Mouse (Mus musculus) MEL (cell line): ENCODE measurements around the gene Lnx2. TPM values are rescaled to one million over a fixed set of nuclear protein-coding genes. Genes with fewer than 3 reads are reported as not detected.

Source experiments
- DNase-seq: peaks from one replicate; pipeline ENCODE4 v3.0.0; 2011; ENCODE audit warnings: low read depth, low spot score
- H3K27ac ChIP-seq: 2 replicates; pipeline ENCODE4 v1.5.1; 2012; ENCODE audit warnings: low read depth, mild to moderate bottlenecking, control low read depth, low read length, moderate library complexity; ENCODE audit not compliant: control insufficient read depth
- H3K27me3 ChIP-seq, 2 experiments: fragments of 150-350 bp in 1 of 2; sonication (generic) in 1 of 2; 2 replicates each; pipeline ENCODE4 v1.6.1; 2012; ENCODE audit warnings: low read length in 2 of 2, mild to moderate bottlenecking in 2 of 2, improper control_type of control experiment in 1 of 2, moderate library complexity in 1 of 2; ENCODE audit not compliant: insufficient read depth in 2 of 2, control insufficient read depth in 1 of 2
- H3K36me3 ChIP-seq, 2 experiments: 2 replicates each; pipeline ENCODE4 v1.6.1; 2012 to 2014; ENCODE audit warnings: low read length in 2 of 2, improper control_type of control experiment in 1 of 2, inconsistent platforms in 1 of 2, mild to moderate bottlenecking in 1 of 2; ENCODE audit not compliant: insufficient read depth in 2 of 2, control insufficient read depth in 1 of 2
- H3K4me1 ChIP-seq, 2 experiments: fragments of 150-350 bp in 1 of 2; sonication (generic) in 1 of 2; 2 replicates each; pipeline ENCODE4 v1.6.1; 2012; ENCODE audit warnings: low read length in 2 of 2, improper control_type of control experiment in 1 of 2, mild to moderate bottlenecking in 1 of 2; ENCODE audit not compliant: insufficient read depth in 2 of 2, control insufficient read depth in 1 of 2
- H3K4me3 ChIP-seq, 2 experiments: fragments of 150-350 bp in 1 of 2; sonication (generic) in 1 of 2; 2 replicates each; pipeline ENCODE4 v1.5.1; 2012; ENCODE audit warnings: low read depth in 2 of 2, low read length in 2 of 2, mild to moderate bottlenecking in 2 of 2, moderate library complexity in 2 of 2, control low read depth in 1 of 2, improper control_type of control experiment in 1 of 2; ENCODE audit not compliant: control insufficient read depth in 1 of 2, insufficient read depth in 1 of 2
- H3K79me2 ChIP-seq: 2 replicates; pipeline ENCODE4 v1.6.1; 2012; ENCODE audit warnings: mild to moderate bottlenecking, low read length, moderate library complexity; ENCODE audit not compliant: control insufficient read depth, poor library complexity, insufficient read depth
- H3K9ac ChIP-seq: 2 replicates; pipeline ENCODE4 v1.6.1; 2012; ENCODE audit warnings: low read depth, mild to moderate bottlenecking, control low read depth, low read length, moderate library complexity; ENCODE audit not compliant: control insufficient read depth, poor library complexity, severe bottlenecking
- H3K9me3 ChIP-seq: fragments of 150-350 bp; sonication (generic); replicated peaks from 2 replicates; pipeline ENCODE4 v1.6.1; 2012; ENCODE audit warnings: mild to moderate bottlenecking, low read length, improper control_type of control experiment, moderate library complexity; ENCODE audit not compliant: insufficient read depth
- BHLHE40 ChIP-seq: IDR thresholded peaks from 2 replicates; pipeline ENCODE4 v1.6.1; 2012; ENCODE audit warnings: low read depth, mild to moderate bottlenecking, inconsistent platforms, low read length, improper control_type of control experiment, borderline replicate concordance
- CHD2 ChIP-seq: IDR thresholded peaks from 2 replicates; pipeline ENCODE4 v1.6.1; 2011; ENCODE audit warnings: low read length, improper control_type of control experiment
- CTCF ChIP-seq, 3 experiments: IDR thresholded peaks in 2 of 3; conservative IDR thresholded peaks in 1 of 3; 2 replicates each; pipeline ENCODE4 v1.5.1; 2011 to 2012; ENCODE audit warnings: low read length in 3 of 3, low read depth in 2 of 3, mild to moderate bottlenecking in 2 of 3, improper control_type of control experiment in 1 of 3, inconsistent platforms in 1 of 3, mixed read lengths in 1 of 3, moderate library complexity in 1 of 3; ENCODE audit not compliant: control insufficient read depth in 1 of 3, insufficient read depth in 1 of 3, poor library complexity in 1 of 3, severe bottlenecking in 1 of 3
- E2F4 ChIP-seq: IDR thresholded peaks from 2 replicates; pipeline ENCODE4 v1.6.1; 2011; ENCODE audit warnings: low read depth, low read length, improper control_type of control experiment, borderline replicate concordance
- ELF1 ChIP-seq: IDR thresholded peaks from 2 replicates; pipeline ENCODE4 v1.6.1; 2014; ENCODE audit warnings: low read depth, mild to moderate bottlenecking, inconsistent platforms, low read length, improper control_type of control experiment, moderate library complexity
- EP300 ChIP-seq, 2 experiments: IDR thresholded peaks; 2 replicates each; pipeline ENCODE4 v1.6.1; 2011; ENCODE audit warnings: improper control_type of control experiment in 2 of 2, low read length in 2 of 2, low read depth in 1 of 2, mild to moderate bottlenecking in 1 of 2
- ETS1 ChIP-seq: IDR thresholded peaks from 2 replicates; pipeline ENCODE4 v1.6.1; 2012; ENCODE audit warnings: low read depth, mild to moderate bottlenecking, inconsistent platforms, low read length, improper control_type of control experiment, moderate library complexity
- GABPA ChIP-seq: IDR thresholded peaks from 2 replicates; pipeline ENCODE4 v1.6.1; 2012; ENCODE audit warnings: low read depth, mild to moderate bottlenecking, inconsistent platforms, low read length, improper control_type of control experiment, moderate library complexity
- HCFC1 ChIP-seq: IDR thresholded peaks from 2 replicates; pipeline ENCODE4 v1.6.1; 2012; ENCODE audit warnings: low read depth, mild to moderate bottlenecking, inconsistent platforms, low read length, improper control_type of control experiment, moderate library complexity
- JUND ChIP-seq: IDR thresholded peaks from 2 replicates; pipeline ENCODE4 v1.6.1; 2011; ENCODE audit warnings: low read depth, mild to moderate bottlenecking, improper control_type of control experiment, low read length
- KAT2A ChIP-seq: conservative IDR thresholded peaks from 2 replicates; pipeline ENCODE4 v1.6.1; 2012; ENCODE audit warnings: low read depth, low read length, improper control_type of control experiment, inconsistent platforms
- MEF2A ChIP-seq: IDR thresholded peaks from 2 replicates; pipeline ENCODE4 v1.6.1; 2014; ENCODE audit warnings: low read depth, mild to moderate bottlenecking, inconsistent platforms, low read length, improper control_type of control experiment; ENCODE audit not compliant: poor library complexity, insufficient replicate concordance, severe bottlenecking; ENCODE audit errors: extremely low read depth
- MYB ChIP-seq: IDR thresholded peaks from 2 replicates; pipeline ENCODE4 v1.6.1; 2011; ENCODE audit warnings: mild to moderate bottlenecking, low read depth, low read length, improper control_type of control experiment
- POLR2A ChIP-seq, 2 experiments: IDR thresholded peaks; 2 replicates each; pipeline ENCODE4 v1.6.1; 2011 to 2012; ENCODE audit warnings: low read length in 2 of 2, mild to moderate bottlenecking in 2 of 2, control low read depth in 1 of 2, improper control_type of control experiment in 1 of 2, low read depth in 1 of 2, moderate library complexity in 1 of 2; ENCODE audit not compliant: control insufficient read depth in 1 of 2, insufficient read depth in 1 of 2, poor library complexity in 1 of 2
- RAD21 ChIP-seq: IDR thresholded peaks from 2 replicates; pipeline ENCODE4 v1.6.1; 2011; ENCODE audit warnings: mild to moderate bottlenecking, low read depth, low read length, improper control_type of control experiment
- RCOR1 ChIP-seq: IDR thresholded peaks from 2 replicates; pipeline ENCODE4 v1.6.1; 2012; ENCODE audit warnings: low read depth, mild to moderate bottlenecking, inconsistent platforms, low read length, improper control_type of control experiment
- SIN3A ChIP-seq: IDR thresholded peaks from 2 replicates; pipeline ENCODE4 v1.6.1; 2012; ENCODE audit warnings: low read length, improper control_type of control experiment, inconsistent platforms
- SMC3 ChIP-seq: IDR thresholded peaks from 2 replicates; pipeline ENCODE4 v1.6.1; 2011; ENCODE audit warnings: low read depth, low read length, improper control_type of control experiment
- TAL1 ChIP-seq: IDR thresholded peaks from 2 replicates; pipeline ENCODE4 v1.6.1; 2012; ENCODE audit warnings: mild to moderate bottlenecking, inconsistent platforms, low read length, moderate library complexity, mixed read lengths
- TBP ChIP-seq: IDR thresholded peaks from 2 replicates; pipeline ENCODE4 v1.8.0; 2011; ENCODE audit warnings: low read depth, low read length, improper control_type of control experiment
- USF1 ChIP-seq: IDR thresholded peaks from 2 replicates; pipeline ENCODE4 v1.6.1; 2014; ENCODE audit warnings: low read depth, mild to moderate bottlenecking, inconsistent platforms, low read length, improper control_type of control experiment, moderate library complexity
- ZC3H11A ChIP-seq: IDR thresholded peaks from 2 replicates; pipeline ENCODE4 v1.6.1; 2012; ENCODE audit warnings: low read depth, mild to moderate bottlenecking, inconsistent platforms, low read length, improper control_type of control experiment
- ZKSCAN1 ChIP-seq: IDR thresholded peaks from 2 replicates; pipeline ENCODE4 v1.6.1; 2012; ENCODE audit warnings: low read depth, mild to moderate bottlenecking, inconsistent platforms, low read length, improper control_type of control experiment, moderate library complexity
- ZMIZ1 ChIP-seq: IDR thresholded peaks from 2 replicates; pipeline ENCODE4 v1.6.1; 2012; ENCODE audit warnings: low read depth, mild to moderate bottlenecking, inconsistent platforms, low read length, improper control_type of control experiment, moderate library complexity
- ZNF384 ChIP-seq: IDR thresholded peaks from 2 replicates; pipeline ENCODE4 v1.6.1; 2012; ENCODE audit warnings: low read depth, mild to moderate bottlenecking, inconsistent platforms, low read length, improper control_type of control experiment
- polyA plus RNA-seq, 2 experiments: library from polyadenylated mRNA; stranded (reverse) in 1 of 2; unstranded in 1 of 2; fragments of >175 nt in 1 of 2; fragments of >200 nt in 1 of 2; gene quantifications; 2 replicates each; pipeline versions ENCODE4 v1.2.1 to v1.2.4; 2012; ENCODE audit warnings: low replicate concordance in 2 of 2, low read depth in 1 of 2; ENCODE audit not compliant: insufficient read length in 2 of 2, insufficient read depth in 1 of 2, missing spikeins in 1 of 2
- total RNA-seq: library from RNA; depleted of rRNA; stranded (reverse); fragments of 300-350 nt; gene quantifications from 2 replicates; pipeline ENCODE4 v1.2.3, GENCODE M21; 2012

Lnx2 gene
- total and polyA plus RNA-seq, 3 experiments, result 22.0 to 26.1 TPM; not detected in 1

DNA sequence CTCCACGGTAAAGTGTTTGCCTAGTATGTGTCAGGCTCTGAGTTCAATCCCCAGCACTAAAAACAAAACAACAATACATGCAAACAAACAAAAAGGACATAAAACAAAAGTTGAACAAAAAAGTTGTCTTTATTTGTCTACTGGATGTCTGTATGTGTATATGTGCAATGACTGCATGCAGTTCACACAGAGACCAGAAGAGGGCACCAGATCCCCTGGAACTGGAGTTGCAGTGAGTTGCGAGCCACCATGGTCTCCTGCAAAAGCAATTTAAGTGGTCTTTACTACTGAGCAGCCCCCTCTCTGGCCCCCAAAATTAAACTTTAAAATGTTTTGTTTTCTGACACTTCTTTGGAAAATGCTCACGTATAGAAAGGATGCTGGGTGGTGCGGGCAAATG, 44.8 kb upstream of the Lnx2 start:
- TF ChIP-seq CTCF (IDR thresholded peaks at IDR 0.05 in 2 of 3, conservative IDR thresholded peaks at IDR 0.05 in 1 of 3; ENCODE audit: control insufficient read depth in 1 of 3, insufficient read depth in 1 of 3, low read depth in 2 of 3, low read length in 3 of 3, poor library complexity in 1 of 3, severe bottlenecking in 1 of 3) (peak; percentile 57 to 71 (median 58)), TAL1 (no peak), SIN3A (no peak), MEF2A (no peak), EP300 (IDR thresholded peaks at IDR 0.05; ENCODE audit: low read depth in 1 of 2, low read length in 2 of 2) (no peak), ZNF384 (no peak), ELF1 (no peak), POLR2A (IDR thresholded peaks at IDR 0.05; ENCODE audit: control insufficient read depth in 1 of 2, insufficient read depth in 1 of 2, low read depth in 1 of 2, low read length in 2 of 2, poor library complexity in 1 of 2) (no peak), SMC3 (peak; percentile 32; the same call in 1 of the 2 replicates), BHLHE40 (no peak), E2F4 (no peak), JUND (no peak), RCOR1 (no peak), ZKSCAN1 (no peak), HCFC1 (no peak), ZC3H11A (no peak), ZMIZ1 (no peak), CHD2 (no peak), ETS1 (no peak), KAT2A (no peak), RAD21 (peak; percentile 23), USF1 (no peak), MYB (no peak), GABPA (no peak), TBP (no peak)
- Histone ChIP-seq H3K9me3 (no peaks in the 10 kb centered on the region), H3K27me3 (no peaks in the 10 kb centered on the region), H3K36me3 (no peaks in the 10 kb centered on the region), H3K79me2 (no peaks in the 10 kb centered on the region), H3K4me1 (peaks cover 1 to 6% of the 10 kb centered on the region in 2 experiments; a peak in 2 of 4 replicates), H3K27ac (no peak overlapping the region), H3K4me3 (no peak overlapping the region), H3K9ac (no peak overlapping the region)
- DNase-seq, result peak; percentile 40
